Mouse (Mus musculus) C2C12 (cell line): ENCODE measurements around the gene Taf9b.

Experiments used
- CTCF ChIP-seq: IDR thresholded peaks from one replicate; pipeline ENCODE4 v1.5.1; 2011; ENCODE audit not compliant: control insufficient read depth, insufficient read depth, insufficient read length
- MAX ChIP-seq: IDR thresholded peaks from one replicate; pipeline ENCODE4 v1.6.1; 2011; ENCODE audit warnings: mild to moderate bottlenecking, control low read depth
- MYOG ChIP-seq: IDR thresholded peaks from one replicate; pipeline ENCODE4 v1.6.1; 2011; ENCODE audit not compliant: control insufficient read depth, insufficient read length; ENCODE audit errors: extremely low read depth
- USF1 ChIP-seq: IDR thresholded peaks from one replicate; pipeline ENCODE4 v1.6.1; 2011; ENCODE audit warnings: low read depth, mild to moderate bottlenecking, control low read depth, moderate library complexity

GRCm38 (mm10) chrX:106189356-106189755 lies 31.6 kb downstream of the Taf9b start:
- no peak for TF ChIP-seq CTCF
- TF ChIP-seq USF1 = no peak
- TF ChIP-seq MAX = no peak
- no peak for TF ChIP-seq MYOG
